ENCODE assay signal across 13 mouse cellular contexts in genomic region chr8:116633470-116634150, GRCm38 (mm10).
DNase-seq lines count a peak whose midpoint lies in the region; ATAC-seq and TF ChIP-seq lines count a peak whose summit lies in the region.
"Had no signal": no experiment of that assay in that cellular context is flagged by ENCODE, and none has a peak within 500 bp of the region (broad histone marks: within the 10 kb centered on the region; RNA-seq: fewer than 3 reads in every experiment).

No protein-coding gene starts in this region.

- TF ChIP-seq EP300 in liver, postnatal 0 days (IDR thresholded peaks at IDR 0.05; ENCODE audit: low read depth) = no peak

- no peak overlapping the region; the same call in 1 of the 2 replicates for H3K27ac ChIP-seq in liver, postnatal 0 days (ENCODE audit: low read depth)
- no peak overlapping the region for H3K27ac ChIP-seq in liver, embryonic 11.5 days (ENCODE audit: low read depth, low read length)
- H3K27ac ChIP-seq: forebrain, embryonic 13.5 days; hindbrain, embryonic 15.5 days; liver, embryonic 15.5 days had no signal

- no peaks in the 10 kb centered on the region for H3K36me3 ChIP-seq in liver, postnatal 0 days (replicated peaks; ENCODE audit: insufficient read depth, low read length)
- H3K36me3 ChIP-seq in liver, embryonic 11.5 days (ENCODE audit: control insufficient read depth, insufficient read depth, low read length) = no peaks in the 10 kb centered on the region
- no peaks in the 10 kb centered on the region for H3K36me3 ChIP-seq in splenic B cell, adult 2 months (ENCODE audit: control insufficient read depth, insufficient read depth, low read length, poor library complexity, severe bottlenecking)
- H3K36me3 ChIP-seq: hindbrain, embryonic 15.5 days; liver, embryonic 15.5 days had no signal

- 53% methylated on average over 10 of the region's 10 CpGs for WGBS in liver, postnatal 0 days (ENCODE audit: insufficient replicate concordance)
- WGBS in liver, embryonic 11.5 days = 67% methylated on average over 10 of the region's 10 CpGs

- no peak overlapping the region for H3K9ac ChIP-seq in liver, postnatal 0 days (replicated peaks)
- H3K9ac ChIP-seq in liver, embryonic 11.5 days (ENCODE audit: low read depth, low read length) = no peak overlapping the region
- H3K9ac ChIP-seq: forebrain, embryonic 13.5 days; hindbrain, embryonic 15.5 days; liver, embryonic 15.5 days had no signal

- no peak overlapping the region for H3K4me3 ChIP-seq in liver, postnatal 0 days (ENCODE audit: low read depth, low read length)
- no peak overlapping the region for H3K4me3 ChIP-seq in liver, embryonic 11.5 days (ENCODE audit: low read depth, low read length)
- H3K4me3 ChIP-seq: forebrain, embryonic 13.5 days; hindbrain, embryonic 15.5 days; liver, embryonic 15.5 days had no signal

- H3K27me3 ChIP-seq in liver, postnatal 0 days (ENCODE audit: insufficient read depth, low read length) = no peaks in the 10 kb centered on the region
- H3K27me3 ChIP-seq in liver, embryonic 11.5 days (replicated peaks; ENCODE audit: control insufficient read depth, insufficient read depth, low read length) = no peaks in the 10 kb centered on the region
- H3K27me3 ChIP-seq in splenic B cell, adult 2 months (ENCODE audit: control insufficient read depth, insufficient read depth, low read length, poor library complexity, severe bottlenecking) = no peaks in the 10 kb centered on the region
- H3K27me3 ChIP-seq: forebrain, embryonic 13.5 days; hindbrain, embryonic 15.5 days; liver, embryonic 15.5 days; Patski had no signal

- no peaks in the 10 kb centered on the region for H3K9me3 ChIP-seq in liver, postnatal 0 days (ENCODE audit: low read length)
- no peaks in the 10 kb centered on the region for H3K9me3 ChIP-seq in liver, embryonic 11.5 days (ENCODE audit: control insufficient read depth, low read length)
- H3K9me3 ChIP-seq: forebrain, embryonic 13.5 days; hindbrain, embryonic 15.5 days; liver, embryonic 15.5 days had no signal

- TF ChIP-seq CTCF in liver, postnatal 0 days (IDR thresholded peaks at IDR 0.05; ENCODE audit: low read depth) = no peak

- H3K4me1 ChIP-seq in liver, postnatal 0 days (ENCODE audit: insufficient read depth) = peaks cover 23% of the 10 kb centered on the region
- H3K4me1 ChIP-seq in liver, embryonic 11.5 days (replicated peaks; ENCODE audit: control insufficient read depth, insufficient read depth, low read length) = no peaks in the 10 kb centered on the region
- H3K4me1 ChIP-seq: forebrain, embryonic 13.5 days had no signal

- 0 out of 2 replicates have a peak, but pooled peaks have one; percentile 21 for ATAC-seq in liver, postnatal 0 days
- ATAC-seq in liver, embryonic 11.5 days (replicated peaks; ENCODE audit: low FRiP score) = no peak
- ATAC-seq: forebrain, embryonic 13.5 days; Patski had no signal

- H3K4me2 ChIP-seq in liver, postnatal 0 days (ENCODE audit: low read depth, low read length) = no peak overlapping the region
- H3K4me2 ChIP-seq in liver, embryonic 11.5 days = no peak overlapping the region
- H3K4me2 ChIP-seq: forebrain, embryonic 13.5 days; hindbrain, embryonic 15.5 days; liver, embryonic 15.5 days had no signal

- DNase-seq in liver, postnatal 0 days = no peak
- DNase-seq in liver, embryonic 11.5 days (ENCODE audit: low spot score) = no peak
- peak; percentile 75 to 80 for DNase-seq in cerebellum, adult 18-20 months
- peak; percentile 55 for DNase-seq in induced T-regulatory cell, adult 2 months (ENCODE audit: low read depth)
- DNase-seq in splenic B cell, adult 2 months (ENCODE audit: low read depth, low spot score) = peak; percentile 88
- no peak for DNase-seq in layer of hippocampus, postnatal 36 days
- no peak for DNase-seq in adrenal gland, postnatal 14 days
- DNase-seq: adrenal gland, adult 8-10 months; kidney, adult 9 months had no signal

Comparison
In these comparisons a context has a peak if more than half of its experiments do, and no peak if none do; other contexts are left out.
1. DNase-seq: peak in cerebellum, adult 18-20 months (2 of 2), induced T-regulatory cell, adult 2 months (single experiment) and splenic B cell, adult 2 months (single experiment); none in liver, postnatal 0 days (single experiment), liver, embryonic 11.5 days (single experiment), layer of hippocampus, postnatal 36 days (0 of 2) and adrenal gland, postnatal 14 days (single experiment).